Mouse (Mus musculus) kidney, embryonic 16.5 days (tissue): Measurements from ENCODE around the gene Olfr984. TPM values are rescaled to one million over a fixed set of nuclear protein-coding genes. Genes with fewer than 3 reads are reported as not detected.

ENCODE experiments used
- ATAC-seq: fragments of 200-750 bp; cut with Nextera tagmentation; 2 replicates; pipeline ENCODE4 v1.8.0; 2017; ENCODE audit warnings: moderate TSS enrichment; ENCODE audit not compliant: low FRiP score, low TSS enrichment
- H3K27ac ChIP-seq: fragments of 300-500 bp; sonication (generic); 2 replicates; pipeline ENCODE4 v1.5.1; 2014; ENCODE audit warnings: low read length
- H3K27me3 ChIP-seq: fragments of 300-500 bp; sonication (generic); 2 replicates; pipeline ENCODE4 v1.6.1; 2014; ENCODE audit warnings: low read length, control low read depth, mixed read lengths; ENCODE audit not compliant: insufficient read depth
- H3K36me3 ChIP-seq: fragments of 300-500 bp; sonication (generic); 2 replicates; pipeline ENCODE4 v1.6.1; 2014; ENCODE audit warnings: low read length, control low read depth, mixed read lengths; ENCODE audit not compliant: insufficient read depth
- H3K4me1 ChIP-seq: fragments of 300-500 bp; sonication (generic); 2 replicates; pipeline ENCODE4 v1.6.1; 2014; ENCODE audit warnings: low read length, control low read depth, mixed read lengths; ENCODE audit not compliant: insufficient read depth
- H3K4me2 ChIP-seq: fragments of 300-500 bp; sonication (generic); replicated peaks from 2 replicates; pipeline ENCODE4 v1.6.1; 2014; ENCODE audit warnings: low read depth, low read length
- H3K4me3 ChIP-seq: fragments of 300-500 bp; sonication (generic); 2 replicates; pipeline ENCODE4 v1.5.1; 2014; ENCODE audit warnings: mild to moderate bottlenecking, low read length
- H3K9ac ChIP-seq: fragments of 300-500 bp; sonication (generic); replicated peaks from 2 replicates; pipeline ENCODE4 v1.6.1; 2014; ENCODE audit warnings: low read length
- H3K9me3 ChIP-seq: fragments of 300-500 bp; sonication (generic); 2 replicates; pipeline ENCODE4 v1.6.1; 2016; ENCODE audit warnings: low read length, control low read depth
- WGBS: fragments of 180-500 bp; shearing (Covaris S2); extraction: QIAGEN DNeasy Blood & Tissue Kit; methylation state at CpG from one replicate; pipeline ENCODE4 v1.1.7; 2014; 5-methylcytosine and 5-hydroxymethylcytosine counted together
- polyA plus RNA-seq: library from polyadenylated mRNA; unstranded; fragments of >200 nt; fragmentation: Nextera tagmentation; extraction: Ambion mirVana; gene quantifications from 2 replicates; pipeline ENCODE4 v1.2.1, GENCODE M21; 2015

The Olfr984 gene
- polyA plus RNA-seq, result not detected in 2 replicates

GRCm38 (mm10) chr9:40114106-40114505, at the start of gene Olfr984:
Olfr984 (minus strand) TSS chr9:40114206.
- Histone ChIP-seq H3K4me3 (no peak within 1 kb of the TSS), H3K4me1 (0 out of 2 replicates have a peak, but pooled peaks cover 3% of the 10 kb centered on the region), H3K27ac (no peak within 1 kb of the TSS), H3K27me3 (no peaks in the 10 kb centered on the region), H3K4me2 (no peak within 1 kb of the TSS), H3K9me3 (no peaks in the 10 kb centered on the region), H3K36me3 (no peaks in the 10 kb centered on the region), H3K9ac (no peak within 1 kb of the TSS)
- WGBS, result 94% methylated on average over 2 of the region's 2 CpGs
- no peak for ATAC-seq

DNA sequence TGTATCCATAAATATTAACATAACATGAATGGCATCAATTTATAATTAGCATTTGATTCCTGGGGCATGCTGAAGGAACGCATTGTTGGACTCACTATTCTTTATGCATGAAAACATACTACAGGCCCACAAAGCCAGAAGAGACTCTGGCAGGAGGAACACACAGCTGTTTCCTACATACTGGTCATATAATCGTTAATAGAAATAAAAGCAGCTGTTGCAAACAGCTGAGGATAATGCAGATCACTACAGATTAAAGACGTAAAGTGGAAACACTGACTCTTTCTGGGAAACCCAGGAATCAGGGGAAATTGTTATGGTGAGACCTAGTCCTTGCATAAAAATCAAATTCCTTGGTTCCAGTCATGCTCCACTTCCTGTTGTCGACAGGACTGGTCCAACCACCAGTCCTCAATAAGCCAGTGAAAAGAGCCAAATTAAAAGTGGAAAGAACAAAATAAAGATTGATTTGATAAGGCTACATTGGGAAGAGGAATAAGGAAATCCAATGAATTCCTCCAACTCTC, 41.2 kb upstream of the Olfr984 start:
- ATAC-seq, result peak; percentile 59
- H3K36me3 ChIP-seq, result no peaks in the 10 kb centered on the region
- no peaks in the 10 kb centered on the region for H3K27me3 ChIP-seq
- H3K9ac ChIP-seq, result no peak overlapping the region
- 48% methylated on average over 4 of the region's 4 CpGs for WGBS
- no peak overlapping the region for H3K27ac ChIP-seq
- no peaks in the 10 kb centered on the region for H3K4me1 ChIP-seq
- H3K4me2 ChIP-seq, result no peak overlapping the region
- no peaks in the 10 kb centered on the region for H3K9me3 ChIP-seq
- no peak overlapping the region for H3K4me3 ChIP-seq

DNA sequence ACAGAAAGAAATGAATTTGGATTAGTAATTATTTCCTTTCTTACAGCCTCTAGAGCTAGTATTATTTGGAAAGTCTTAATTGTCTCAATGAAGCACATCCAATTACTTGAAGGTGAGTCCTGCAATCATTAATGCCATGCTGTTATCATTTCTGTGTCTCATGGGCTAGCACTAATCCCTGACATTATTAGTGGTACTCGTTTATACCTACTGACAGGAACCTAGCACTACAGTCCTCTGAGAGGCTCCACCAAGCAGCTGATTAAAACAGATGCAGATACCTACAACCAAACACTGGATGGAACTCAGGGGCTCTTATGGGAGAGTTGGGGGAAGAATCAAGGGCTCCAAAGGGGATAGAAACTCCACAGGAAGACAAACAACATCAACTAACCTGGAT, 27.5 kb upstream of the Olfr984 start:
- WGBS, result 38% methylated on average over 1 of the region's 1 CpGs
- no peaks in the 10 kb centered on the region for H3K27me3 ChIP-seq
- no peaks in the 10 kb centered on the region for H3K36me3 ChIP-seq
- no peaks in the 10 kb centered on the region for H3K9me3 ChIP-seq
- no peaks in the 10 kb centered on the region for H3K4me1 ChIP-seq
- H3K27ac ChIP-seq, result no peak overlapping the region
- ATAC-seq, result no peak
- no peak overlapping the region for H3K9ac ChIP-seq
- H3K4me3 ChIP-seq, result no peak overlapping the region
- H3K4me2 ChIP-seq, result no peak overlapping the region

DNA sequence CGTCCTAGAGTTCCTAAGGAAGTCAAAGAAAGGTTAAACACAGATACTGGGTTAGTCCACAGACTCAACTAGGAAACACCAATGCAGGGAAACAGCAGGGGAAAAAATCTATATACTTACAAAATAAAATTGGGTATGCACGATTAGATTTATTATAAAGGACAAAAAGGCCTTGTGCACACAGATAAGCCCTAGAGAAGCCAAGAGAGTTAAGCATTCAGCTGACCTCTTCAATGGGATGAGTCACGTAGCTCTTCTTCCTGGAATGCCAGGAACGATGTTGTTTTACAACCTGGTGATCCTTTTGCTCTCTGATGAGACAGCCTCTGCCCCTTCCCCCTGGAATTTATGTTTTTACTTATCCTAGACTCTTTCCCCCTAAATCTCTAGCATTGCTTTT, 25.5 kb upstream of the Olfr984 start:
- no peaks in the 10 kb centered on the region for H3K4me1 ChIP-seq
- no peaks in the 10 kb centered on the region for H3K9me3 ChIP-seq
- no peaks in the 10 kb centered on the region for H3K27me3 ChIP-seq
- WGBS, result 45% methylated on average over 4 of the region's 4 CpGs
- no peak overlapping the region for H3K9ac ChIP-seq
- no peaks in the 10 kb centered on the region for H3K36me3 ChIP-seq
- ATAC-seq, result no peak
- no peak overlapping the region for H3K27ac ChIP-seq
- no peak overlapping the region for H3K4me3 ChIP-seq
- H3K4me2 ChIP-seq, result no peak overlapping the region

DNA sequence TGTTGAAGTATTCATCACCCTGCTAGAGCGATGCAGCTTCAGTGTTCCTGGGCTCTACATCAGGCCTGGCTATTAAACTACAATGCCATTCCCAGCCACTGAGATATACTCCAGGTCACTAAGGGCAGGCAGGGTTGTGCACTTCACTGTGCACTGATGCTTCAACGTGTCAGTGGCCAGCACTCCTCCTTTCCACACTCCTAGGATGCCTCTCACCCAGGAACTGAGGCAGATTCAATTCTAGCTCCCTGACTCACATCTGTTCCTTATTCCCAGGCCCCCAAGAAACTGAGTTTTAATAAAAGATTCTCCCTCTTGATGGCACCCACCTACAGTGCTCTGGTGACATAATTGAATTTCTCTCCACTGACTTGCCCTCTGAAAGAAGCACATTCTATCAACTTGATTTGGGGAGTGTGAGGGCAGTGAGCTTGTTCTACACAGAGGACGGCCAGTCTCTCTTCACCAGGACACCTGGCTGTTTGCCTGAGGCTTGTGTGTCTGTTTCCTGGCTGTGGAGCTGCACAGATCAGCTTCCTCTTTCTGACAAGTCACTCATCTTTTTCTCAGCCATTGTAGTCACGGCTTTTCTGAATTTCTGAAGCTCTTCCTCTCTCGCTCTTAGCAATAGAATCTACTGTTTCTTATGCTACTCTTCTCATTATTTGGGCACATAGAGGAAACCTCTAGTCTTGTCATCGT, 23.1 kb upstream of the Olfr984 start:
- WGBS, result 69% methylated on average over 6 of the region's 6 CpGs
- Histone ChIP-seq H3K27me3 (no peaks in the 10 kb centered on the region), H3K9me3 (no peaks in the 10 kb centered on the region), H3K4me1 (no peaks in the 10 kb centered on the region), H3K4me2 (no peak overlapping the region), H3K27ac (no peak overlapping the region), H3K4me3 (no peak overlapping the region), H3K36me3 (no peaks in the 10 kb centered on the region), H3K9ac (no peak overlapping the region)
- no peak for ATAC-seq

DNA sequence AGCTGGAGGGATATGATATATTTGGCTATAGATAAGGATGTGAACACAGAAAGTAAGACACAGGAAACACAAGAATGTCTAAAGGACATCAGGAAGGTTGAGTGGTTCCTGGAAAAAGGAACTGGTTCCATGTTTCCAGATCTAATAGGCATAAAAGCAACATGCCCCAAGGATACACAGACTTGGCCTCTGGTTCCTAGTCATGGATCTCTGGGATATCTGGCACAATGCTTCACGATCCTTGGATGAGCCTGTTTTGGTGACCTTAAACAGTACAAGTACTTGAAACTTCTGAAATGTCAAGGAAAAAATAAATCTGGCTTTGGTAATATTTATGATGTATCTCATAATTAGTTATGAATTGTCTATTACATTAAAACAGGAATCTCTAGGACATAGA, 16.6 kb upstream of the Olfr984 start:
- ATAC-seq, result no peak
- H3K9me3 ChIP-seq, result no peaks in the 10 kb centered on the region
- H3K36me3 ChIP-seq, result no peaks in the 10 kb centered on the region
- no peak overlapping the region for H3K27ac ChIP-seq
- H3K4me3 ChIP-seq, result no peak overlapping the region
- H3K4me2 ChIP-seq, result no peak overlapping the region
- no peaks in the 10 kb centered on the region for H3K27me3 ChIP-seq
- H3K9ac ChIP-seq, result no peak overlapping the region
- 89% methylated on average over 1 of the region's 1 CpGs for WGBS
- H3K4me1 ChIP-seq, result no peaks in the 10 kb centered on the region

- Histone ChIP-seq H3K4me3 (no peak within 1 kb of the TSS), H3K4me1 (no peaks in the 10 kb centered on the region), H3K36me3 (no peaks in the 10 kb centered on the region), H3K27ac (no peak within 1 kb of the TSS), H3K9ac (no peak within 1 kb of the TSS), H3K9me3 (no peaks in the 10 kb centered on the region), H3K27me3 (no peaks in the 10 kb centered on the region), H3K4me2 (no peak within 1 kb of the TSS)
- WGBS, result 83% methylated on average over 1 of the region's 1 CpGs
- no peak for ATAC-seq
Measured at GRCm38 (mm10) chr9:40130084-40130483, 16.1 kb upstream of the Olfr984 start, which contains the start of gene Olfr985. Olfr985 (minus strand) TSS chr9:40130184.

- Histone ChIP-seq H3K9ac (no peak overlapping the region), H3K36me3 (no peaks in the 10 kb centered on the region), H3K4me1 (0 out of 2 replicates have a peak, but pooled peaks cover 3% of the 10 kb centered on the region), H3K4me3 (no peak overlapping the region), H3K4me2 (0 out of 2 replicates have a peak overlapping the region, but pooled peaks have one; percentile 3), H3K27me3 (no peaks in the 10 kb centered on the region), H3K9me3 (no peaks in the 10 kb centered on the region), H3K27ac (peak overlapping the region; percentile 76)
- WGBS, result 57% methylated on average over 5 of the region's 5 CpGs
- peak; percentile 65; the same call in 1 of the 2 replicates for ATAC-seq
Measured at GRCm38 (mm10) chr9:40117287-40117659, 3.3 kb upstream of the Olfr984 start.

DNA sequence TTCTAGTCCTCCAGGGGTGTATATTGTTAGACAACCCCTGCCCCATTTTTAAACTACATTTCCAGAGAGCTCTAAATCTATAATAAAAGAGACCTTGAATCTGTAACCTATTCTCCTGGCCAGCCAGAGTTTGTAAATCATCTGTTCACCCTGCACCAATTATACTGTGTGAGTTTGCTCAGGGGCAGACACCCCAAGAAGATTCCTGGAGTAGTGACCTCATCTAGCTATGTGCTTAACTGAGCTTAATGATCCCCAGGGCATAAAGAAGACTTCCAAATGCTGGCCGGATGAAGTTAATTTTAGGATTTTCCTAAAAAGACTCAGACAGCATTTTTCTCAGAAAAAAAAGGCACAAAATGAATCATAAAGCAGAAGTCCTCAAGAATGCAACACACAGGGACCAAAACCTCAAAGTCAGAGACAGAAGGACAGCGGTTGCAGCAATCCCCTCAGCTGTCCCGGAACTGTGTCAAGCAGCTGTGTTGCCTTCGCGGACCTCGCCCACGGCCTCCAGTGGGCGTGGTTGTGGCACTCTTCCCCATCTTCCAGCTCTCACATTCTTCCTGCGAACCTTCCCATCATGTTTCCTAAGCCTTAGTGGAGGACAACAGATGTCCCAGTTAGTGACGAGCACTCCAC, 2.8 kb upstream of the Olfr984 start:
- Histone ChIP-seq H3K4me1 (0 out of 2 replicates have a peak, but pooled peaks cover 3% of the 10 kb centered on the region), H3K9me3 (no peaks in the 10 kb centered on the region), H3K36me3 (no peaks in the 10 kb centered on the region), H3K4me3 (no peak overlapping the region), H3K4me2 (0 out of 2 replicates have a peak overlapping the region, but pooled peaks have one; percentile 3), H3K27ac (peak overlapping the region; percentile 76), H3K9ac (no peak overlapping the region), H3K27me3 (no peaks in the 10 kb centered on the region)
- WGBS, result 47% methylated on average over 10 of the region's 10 CpGs
- ATAC-seq, result peak; percentile 88; the same call in 1 of the 2 replicates

GRCm38 (mm10) chr9:40094769-40095168, 19.2 kb downstream of the Olfr984 start:
- Histone ChIP-seq H3K9me3 (no peaks in the 10 kb centered on the region), H3K4me1 (no peaks in the 10 kb centered on the region), H3K9ac (no peak overlapping the region), H3K4me2 (no peak overlapping the region), H3K27me3 (no peaks in the 10 kb centered on the region), H3K36me3 (no peaks in the 10 kb centered on the region), H3K27ac (no peak overlapping the region), H3K4me3 (no peak overlapping the region)
- 65% methylated on average over 3 of the region's 3 CpGs for WGBS
- ATAC-seq, result no peak
